Mouse (Mus musculus): ENCODE data around the gene Tns1.

The Tns1 gene

GRCm38 (mm10) chr1:74030901-74031360 is 93.3 kb downstream of the Tns1 start:
- peak; percentile 88 for DNase-seq

GRCm38 (mm10) chr1:74030285-74030684 is 94.0 kb downstream of the Tns1 start:
- DNase-seq, result no peak

GRCm38 (mm10) chr1:74029669-74030068 is 94.6 kb downstream of the Tns1 start:
- DNase-seq, result no peak

GRCm38 (mm10) chr1:74028881-74029266 is 95.4 kb downstream of the Tns1 start:
- DNase-seq, result peak; percentile 74

GRCm38 (mm10) chr1:74028118-74028880 is 96.0 kb downstream of the Tns1 start:
- DNase-seq, result peak; percentile 39

- DNase-seq, result peak; percentile 90
Measured at GRCm38 (mm10) chr1:74027559-74028091, 96.6 kb downstream of the Tns1 start.

- peak; percentile 33 for DNase-seq
Measured at GRCm38 (mm10) chr1:74026703-74027195, 97.5 kb downstream of the Tns1 start.

- peak; percentile 74 for DNase-seq
Measured at GRCm38 (mm10) chr1:74025651-74026226, 98.5 kb downstream of the Tns1 start.

- peak; percentile 70 for DNase-seq
Measured at GRCm38 (mm10) chr1:74025227-74025626, 99.0 kb downstream of the Tns1 start.

- DNase-seq, result peak; percentile 45
Measured at GRCm38 (mm10) chr1:74024452-74025190, 99.6 kb downstream of the Tns1 start.

- DNase-seq, result no peak
Measured at GRCm38 (mm10) chr1:74022998-74023397, 101.3 kb downstream of the Tns1 start.

GRCm38 (mm10) chr1:74022536-74022935 is 101.7 kb downstream of the Tns1 start:
- DNase-seq, result no peak

- no peak for DNase-seq
Measured at GRCm38 (mm10) chr1:74020235-74020634, 104.0 kb downstream of the Tns1 start.

GRCm38 (mm10) chr1:74017399-74018172 is 106.7 kb downstream of the Tns1 start:
- DNase-seq, result peak; percentile 86

- DNase-seq, result peak; percentile 73
Measured at GRCm38 (mm10) chr1:74016618-74017017, 107.6 kb downstream of the Tns1 start.

- DNase-seq, result peak; percentile 83
Measured at GRCm38 (mm10) chr1:74015513-74016234, 108.6 kb downstream of the Tns1 start.

- peak; percentile 78 for DNase-seq
Measured at GRCm38 (mm10) chr1:74014538-74015327, 109.5 kb downstream of the Tns1 start.

GRCm38 (mm10) chr1:74013296-74014031 is 110.8 kb downstream of the Tns1 start:
- DNase-seq, result no peak

- no peak for DNase-seq
Measured at GRCm38 (mm10) chr1:74012706-74013105, 111.5 kb downstream of the Tns1 start.

- no peak for DNase-seq
Measured at GRCm38 (mm10) chr1:74009495-74009894, 114.8 kb downstream of the Tns1 start.
